Mouse (Mus musculus): ENCODE measurements around the gene Wwc1.
A peak's percentile ranks its signal among the peaks of the same experiment; 100 is the strongest.

Wwc1 gene

GRCm38 (mm10) chr11:35972270-35972931 lies 7.9 kb downstream of the Wwc1 start:
- no peak for DNase-seq

- DNase-seq = peak; percentile 88
Observed at GRCm38 (mm10) chr11:35970806-35971705, 9.3 kb downstream of the Wwc1 start.

- DNase-seq = no peak
Observed at GRCm38 (mm10) chr11:35968291-35968690, 12.0 kb downstream of the Wwc1 start.

- DNase-seq = no peak
Observed at GRCm38 (mm10) chr11:35963981-35964549, 16.3 kb downstream of the Wwc1 start.

GRCm38 (mm10) chr11:35963554-35963953 lies 16.8 kb downstream of the Wwc1 start:
- DNase-seq = peak; percentile 62

- DNase-seq = no peak
Observed at GRCm38 (mm10) chr11:35962431-35962830, 17.9 kb downstream of the Wwc1 start.

GRCm38 (mm10) chr11:35959270-35959669 lies 21.1 kb downstream of the Wwc1 start:
- DNase-seq = no peak

GRCm38 (mm10) chr11:35955572-35955971 lies 24.8 kb downstream of the Wwc1 start:
- peak; percentile 52 for DNase-seq

- DNase-seq = no peak
Observed at GRCm38 (mm10) chr11:35953179-35953578, 27.1 kb downstream of the Wwc1 start.

GRCm38 (mm10) chr11:35951727-35952065 lies 28.6 kb downstream of the Wwc1 start:
- peak; percentile 73 for DNase-seq

- peak; percentile 35 for DNase-seq
Observed at GRCm38 (mm10) chr11:35951058-35951726, 29.1 kb downstream of the Wwc1 start.

- peak; percentile 25 for DNase-seq
Observed at GRCm38 (mm10) chr11:35950466-35950865, 29.9 kb downstream of the Wwc1 start.

GRCm38 (mm10) chr11:35950011-35950410 lies 30.3 kb downstream of the Wwc1 start:
- peak; percentile 66 for DNase-seq

- DNase-seq = peak; percentile 76
Observed at GRCm38 (mm10) chr11:35948457-35948881, 31.9 kb downstream of the Wwc1 start.

GRCm38 (mm10) chr11:35947944-35948343 lies 32.4 kb downstream of the Wwc1 start:
- DNase-seq = peak; percentile 55

GRCm38 (mm10) chr11:35945187-35945586 lies 35.1 kb downstream of the Wwc1 start:
- peak; percentile 35 for DNase-seq

- DNase-seq = no peak
Observed at GRCm38 (mm10) chr11:35941641-35942040, 38.7 kb downstream of the Wwc1 start.

GRCm38 (mm10) chr11:35941064-35941463 lies 39.3 kb downstream of the Wwc1 start:
- DNase-seq = no peak

GRCm38 (mm10) chr11:35938790-35939385 lies 41.4 kb downstream of the Wwc1 start:
- DNase-seq = no peak

- DNase-seq = peak; percentile 42
Observed at GRCm38 (mm10) chr11:35935645-35936044, 44.7 kb downstream of the Wwc1 start.

- DNase-seq = no peak
Observed at GRCm38 (mm10) chr11:35935133-35935532, 45.2 kb downstream of the Wwc1 start.

GRCm38 (mm10) chr11:35933402-35934085 lies 46.8 kb downstream of the Wwc1 start:
- DNase-seq = peak; percentile 51

Data from lung, postnatal 36 days (tissue).